Mouse (Mus musculus) MEL (cell line): ENCODE results near the gene Kctd2. TPM values are rescaled to one million over a fixed set of nuclear protein-coding genes. Genes with fewer than 3 reads are reported as not detected.

Source experiments
- DNase-seq: peaks from one replicate; pipeline ENCODE4 v3.0.0; 2011; ENCODE audit warnings: low read depth, low spot score
- H3K27ac ChIP-seq: 2 replicates; pipeline ENCODE4 v1.5.1; 2012; ENCODE audit warnings: low read depth, mild to moderate bottlenecking, control low read depth, low read length, moderate library complexity; ENCODE audit not compliant: control insufficient read depth
- H3K27me3 ChIP-seq, 2 experiments: fragments of 150-350 bp in 1 of 2; sonication (generic) in 1 of 2; 2 replicates each; pipeline ENCODE4 v1.6.1; 2012; ENCODE audit warnings: low read length in 2 of 2, mild to moderate bottlenecking in 2 of 2, improper control_type of control experiment in 1 of 2, moderate library complexity in 1 of 2; ENCODE audit not compliant: insufficient read depth in 2 of 2, control insufficient read depth in 1 of 2
- H3K36me3 ChIP-seq, 2 experiments: 2 replicates each; pipeline ENCODE4 v1.6.1; 2012 to 2014; ENCODE audit warnings: low read length in 2 of 2, improper control_type of control experiment in 1 of 2, inconsistent platforms in 1 of 2, mild to moderate bottlenecking in 1 of 2; ENCODE audit not compliant: insufficient read depth in 2 of 2, control insufficient read depth in 1 of 2
- H3K4me1 ChIP-seq, 2 experiments: fragments of 150-350 bp in 1 of 2; sonication (generic) in 1 of 2; 2 replicates each; pipeline ENCODE4 v1.6.1; 2012; ENCODE audit warnings: low read length in 2 of 2, improper control_type of control experiment in 1 of 2, mild to moderate bottlenecking in 1 of 2; ENCODE audit not compliant: insufficient read depth in 2 of 2, control insufficient read depth in 1 of 2
- H3K4me3 ChIP-seq, 2 experiments: fragments of 150-350 bp in 1 of 2; sonication (generic) in 1 of 2; 2 replicates each; pipeline ENCODE4 v1.5.1; 2012; ENCODE audit warnings: low read depth in 2 of 2, low read length in 2 of 2, mild to moderate bottlenecking in 2 of 2, moderate library complexity in 2 of 2, control low read depth in 1 of 2, improper control_type of control experiment in 1 of 2; ENCODE audit not compliant: control insufficient read depth in 1 of 2, insufficient read depth in 1 of 2
- H3K79me2 ChIP-seq: 2 replicates; pipeline ENCODE4 v1.6.1; 2012; ENCODE audit warnings: mild to moderate bottlenecking, low read length, moderate library complexity; ENCODE audit not compliant: control insufficient read depth, poor library complexity, insufficient read depth
- H3K9ac ChIP-seq: 2 replicates; pipeline ENCODE4 v1.6.1; 2012; ENCODE audit warnings: low read depth, mild to moderate bottlenecking, control low read depth, low read length, moderate library complexity; ENCODE audit not compliant: control insufficient read depth, poor library complexity, severe bottlenecking
- H3K9me3 ChIP-seq: fragments of 150-350 bp; sonication (generic); replicated peaks from 2 replicates; pipeline ENCODE4 v1.6.1; 2012; ENCODE audit warnings: mild to moderate bottlenecking, low read length, improper control_type of control experiment, moderate library complexity; ENCODE audit not compliant: insufficient read depth
- CHD1 ChIP-seq: IDR thresholded peaks from 2 replicates; pipeline ENCODE4 v1.6.1; 2012; ENCODE audit warnings: low read depth, mild to moderate bottlenecking, inconsistent platforms, low read length, improper control_type of control experiment
- CHD2 ChIP-seq: IDR thresholded peaks from 2 replicates; pipeline ENCODE4 v1.6.1; 2011; ENCODE audit warnings: low read length, improper control_type of control experiment
- CTCF ChIP-seq, 3 experiments: IDR thresholded peaks in 2 of 3; conservative IDR thresholded peaks in 1 of 3; 2 replicates each; pipeline ENCODE4 v1.5.1; 2011 to 2012; ENCODE audit warnings: low read length in 3 of 3, low read depth in 2 of 3, mild to moderate bottlenecking in 2 of 3, improper control_type of control experiment in 1 of 3, inconsistent platforms in 1 of 3, mixed read lengths in 1 of 3, moderate library complexity in 1 of 3; ENCODE audit not compliant: control insufficient read depth in 1 of 3, insufficient read depth in 1 of 3, poor library complexity in 1 of 3, severe bottlenecking in 1 of 3
- E2F4 ChIP-seq: IDR thresholded peaks from 2 replicates; pipeline ENCODE4 v1.6.1; 2011; ENCODE audit warnings: low read depth, low read length, improper control_type of control experiment, borderline replicate concordance
- EP300 ChIP-seq, 2 experiments: IDR thresholded peaks; 2 replicates each; pipeline ENCODE4 v1.6.1; 2011; ENCODE audit warnings: improper control_type of control experiment in 2 of 2, low read length in 2 of 2, low read depth in 1 of 2, mild to moderate bottlenecking in 1 of 2
- ETS1 ChIP-seq: IDR thresholded peaks from 2 replicates; pipeline ENCODE4 v1.6.1; 2012; ENCODE audit warnings: low read depth, mild to moderate bottlenecking, inconsistent platforms, low read length, improper control_type of control experiment, moderate library complexity
- GABPA ChIP-seq: IDR thresholded peaks from 2 replicates; pipeline ENCODE4 v1.6.1; 2012; ENCODE audit warnings: low read depth, mild to moderate bottlenecking, inconsistent platforms, low read length, improper control_type of control experiment, moderate library complexity
- GATA1 ChIP-seq: IDR thresholded peaks from 2 replicates; pipeline ENCODE4 v1.6.1; 2011; ENCODE audit warnings: low read depth, low read length, improper control_type of control experiment
- HCFC1 ChIP-seq: IDR thresholded peaks from 2 replicates; pipeline ENCODE4 v1.6.1; 2012; ENCODE audit warnings: low read depth, mild to moderate bottlenecking, inconsistent platforms, low read length, improper control_type of control experiment, moderate library complexity
- JUND ChIP-seq: IDR thresholded peaks from 2 replicates; pipeline ENCODE4 v1.6.1; 2011; ENCODE audit warnings: low read depth, mild to moderate bottlenecking, improper control_type of control experiment, low read length
- MAFK ChIP-seq: IDR thresholded peaks from 2 replicates; pipeline ENCODE4 v1.6.1; 2011; ENCODE audit warnings: low read depth, mild to moderate bottlenecking, low read length, improper control_type of control experiment, borderline replicate concordance
- MAX ChIP-seq: IDR thresholded peaks from 2 replicates; pipeline ENCODE4 v1.6.1; 2011; ENCODE audit warnings: low read length, improper control_type of control experiment
- MAZ ChIP-seq: IDR thresholded peaks from 2 replicates; pipeline ENCODE4 v1.6.1; 2012; ENCODE audit warnings: low read depth, mild to moderate bottlenecking, inconsistent platforms, low read length, improper control_type of control experiment
- MEF2A ChIP-seq: IDR thresholded peaks from 2 replicates; pipeline ENCODE4 v1.6.1; 2014; ENCODE audit warnings: low read depth, mild to moderate bottlenecking, inconsistent platforms, low read length, improper control_type of control experiment; ENCODE audit not compliant: poor library complexity, insufficient replicate concordance, severe bottlenecking; ENCODE audit errors: extremely low read depth
- MXI1 ChIP-seq: IDR thresholded peaks from 2 replicates; pipeline ENCODE4 v1.6.1; 2011; ENCODE audit warnings: mild to moderate bottlenecking, low read depth, low read length, improper control_type of control experiment
- MYB ChIP-seq: IDR thresholded peaks from 2 replicates; pipeline ENCODE4 v1.6.1; 2011; ENCODE audit warnings: mild to moderate bottlenecking, low read depth, low read length, improper control_type of control experiment
- MYC ChIP-seq: IDR thresholded peaks from 2 replicates; pipeline ENCODE4 v1.6.1; 2011; ENCODE audit warnings: low read depth, mild to moderate bottlenecking, low read length, improper control_type of control experiment, moderate library complexity
- NELFE ChIP-seq: IDR thresholded peaks from 2 replicates; pipeline ENCODE4 v1.6.1; 2011; ENCODE audit warnings: low read depth, low read length, improper control_type of control experiment
- NRF1 ChIP-seq: IDR thresholded peaks from 2 replicates; pipeline ENCODE4 v1.6.1; 2014; ENCODE audit warnings: low read depth, mild to moderate bottlenecking, inconsistent platforms, low read length, improper control_type of control experiment, moderate library complexity; ENCODE audit not compliant: poor library complexity, insufficient read depth, severe bottlenecking
- POLR2A ChIP-seq, 2 experiments: IDR thresholded peaks; 2 replicates each; pipeline ENCODE4 v1.6.1; 2011 to 2012; ENCODE audit warnings: low read length in 2 of 2, mild to moderate bottlenecking in 2 of 2, control low read depth in 1 of 2, improper control_type of control experiment in 1 of 2, low read depth in 1 of 2, moderate library complexity in 1 of 2; ENCODE audit not compliant: control insufficient read depth in 1 of 2, insufficient read depth in 1 of 2, poor library complexity in 1 of 2
- RAD21 ChIP-seq: IDR thresholded peaks from 2 replicates; pipeline ENCODE4 v1.6.1; 2011; ENCODE audit warnings: mild to moderate bottlenecking, low read depth, low read length, improper control_type of control experiment
- RCOR1 ChIP-seq: IDR thresholded peaks from 2 replicates; pipeline ENCODE4 v1.6.1; 2012; ENCODE audit warnings: low read depth, mild to moderate bottlenecking, inconsistent platforms, low read length, improper control_type of control experiment
- SIN3A ChIP-seq: IDR thresholded peaks from 2 replicates; pipeline ENCODE4 v1.6.1; 2012; ENCODE audit warnings: low read length, improper control_type of control experiment, inconsistent platforms
- SMC3 ChIP-seq: IDR thresholded peaks from 2 replicates; pipeline ENCODE4 v1.6.1; 2011; ENCODE audit warnings: low read depth, low read length, improper control_type of control experiment
- TBP ChIP-seq: IDR thresholded peaks from 2 replicates; pipeline ENCODE4 v1.8.0; 2011; ENCODE audit warnings: low read depth, low read length, improper control_type of control experiment
- UBTF ChIP-seq: IDR thresholded peaks from 2 replicates; pipeline ENCODE4 v1.6.1; 2012; ENCODE audit warnings: low read depth, mild to moderate bottlenecking, inconsistent platforms, low read length, improper control_type of control experiment, moderate library complexity, borderline replicate concordance; ENCODE audit not compliant: insufficient read depth
- USF1 ChIP-seq: IDR thresholded peaks from 2 replicates; pipeline ENCODE4 v1.6.1; 2014; ENCODE audit warnings: low read depth, mild to moderate bottlenecking, inconsistent platforms, low read length, improper control_type of control experiment, moderate library complexity
- USF2 ChIP-seq, 2 experiments: IDR thresholded peaks; 2 replicates each; pipeline ENCODE4 v1.6.1; 2011 to 2012; ENCODE audit warnings: improper control_type of control experiment in 2 of 2, low read length in 2 of 2, borderline replicate concordance in 1 of 2, inconsistent platforms in 1 of 2, low read depth in 1 of 2, mild to moderate bottlenecking in 1 of 2; ENCODE audit not compliant: insufficient read depth in 1 of 2
- ZC3H11A ChIP-seq: IDR thresholded peaks from 2 replicates; pipeline ENCODE4 v1.6.1; 2012; ENCODE audit warnings: low read depth, mild to moderate bottlenecking, inconsistent platforms, low read length, improper control_type of control experiment
- ZKSCAN1 ChIP-seq: IDR thresholded peaks from 2 replicates; pipeline ENCODE4 v1.6.1; 2012; ENCODE audit warnings: low read depth, mild to moderate bottlenecking, inconsistent platforms, low read length, improper control_type of control experiment, moderate library complexity
- ZMIZ1 ChIP-seq: IDR thresholded peaks from 2 replicates; pipeline ENCODE4 v1.6.1; 2012; ENCODE audit warnings: low read depth, mild to moderate bottlenecking, inconsistent platforms, low read length, improper control_type of control experiment, moderate library complexity
- polyA plus RNA-seq, 2 experiments: library from polyadenylated mRNA; stranded (reverse) in 1 of 2; unstranded in 1 of 2; fragments of >175 nt in 1 of 2; fragments of >200 nt in 1 of 2; gene quantifications; 2 replicates each; pipeline versions ENCODE4 v1.2.1 to v1.2.4; 2012; ENCODE audit warnings: low replicate concordance in 2 of 2, low read depth in 1 of 2; ENCODE audit not compliant: insufficient read length in 2 of 2, insufficient read depth in 1 of 2, missing spikeins in 1 of 2
- total RNA-seq: library from RNA; depleted of rRNA; stranded (reverse); fragments of 300-350 nt; gene quantifications from 2 replicates; pipeline ENCODE4 v1.2.3, GENCODE M21; 2012

Kctd2 gene
- total and polyA plus RNA-seq, 3 experiments = 13.2 to 20.6 TPM; not detected in 1

- Histone ChIP-seq H3K9me3 (no peaks in the 10 kb centered on the region), H3K4me3 (no peak overlapping the region), H3K27ac (no peak overlapping the region; the same call in 1 of the 2 replicates), H3K36me3 (peaks cover 0 to 5% of the 10 kb centered on the region in 2 experiments; a peak in 2 of 4 replicates), H3K27me3 (no peaks in the 10 kb centered on the region), H3K79me2 (no peaks in the 10 kb centered on the region), H3K9ac (no peak overlapping the region), H3K4me1 (peaks cover 3 to 8% of the 10 kb centered on the region in 2 experiments; a peak in 3 of 4 replicates)
- TF ChIP-seq MYC (0 out of 2 replicates have a peak, but pooled peaks have one; percentile 19), EP300 (IDR thresholded peaks at IDR 0.05; ENCODE audit: low read depth in 1 of 2, low read length in 2 of 2) (peak; percentile 59 to 62), SIN3A (peak; percentile 68), TBP (no peak), MYB (no peak), RAD21 (no peak), USF1 (no peak), GABPA (peak; percentile 92), ZC3H11A (no peak), MAZ (no peak), CTCF (IDR thresholded peaks at IDR 0.05 in 2 of 3, conservative IDR thresholded peaks at IDR 0.05 in 1 of 3; ENCODE audit: control insufficient read depth in 1 of 3, insufficient read depth in 1 of 3, low read depth in 2 of 3, low read length in 3 of 3, poor library complexity in 1 of 3, severe bottlenecking in 1 of 3) (no peak), ZMIZ1 (no peak), ETS1 (peak; percentile 73), MXI1 (peak; percentile 51; the same call in 1 of the 2 replicates), NELFE (no peak), JUND (no peak), RCOR1 (0 out of 2 replicates have a peak, but pooled peaks have one; percentile 32), CHD2 (no peak), UBTF (no peak), MAX (peak; percentile 44; the same call in 1 of the 2 replicates), MAFK (peak; percentile 95), MEF2A (no peak), ZKSCAN1 (no peak), USF2 (IDR thresholded peaks at IDR 0.05; ENCODE audit: borderline replicate concordance in 1 of 2, insufficient read depth in 1 of 2, low read depth in 1 of 2, low read length in 2 of 2) (no peak), CHD1 (no peak), SMC3 (0 out of 2 replicates have a peak, but pooled peaks have one; percentile 2), POLR2A (IDR thresholded peaks at IDR 0.05; ENCODE audit: control insufficient read depth in 1 of 2, insufficient read depth in 1 of 2, low read depth in 1 of 2, low read length in 2 of 2, poor library complexity in 1 of 2) (no peak), GATA1 (peak; percentile 40; the same call in 1 of the 2 replicates), E2F4 (no peak), NRF1 (0 out of 2 replicates have a peak, but pooled peaks have one; percentile 21), HCFC1 (no peak)
- peak; percentile 80 for DNase-seq
Measured at GRCm38 (mm10) chr11:115437571-115438122, 17.7 kb downstream of the Kctd2 start.
